Mouse (Mus musculus) embryonic facial prominence, embryonic 13.5 days (tissue): ENCODE measurements around the gene Rnf2. TPM values are rescaled to one million over a fixed set of nuclear protein-coding genes. Genes with fewer than 3 reads are reported as not detected.

Source experiments
- ATAC-seq: fragments of 200-750 bp; cut with Nextera tagmentation; 2 replicates; pipeline ENCODE4 v1.8.0; 2017; ENCODE audit warnings: low read depth; ENCODE audit not compliant: insufficient number of reproducible peaks, insufficient read depth, low FRiP score, low TSS enrichment
- H3K27ac ChIP-seq: fragments of 300-500 bp; sonication (generic); 2 replicates; pipeline ENCODE4 v1.5.1; 2015; ENCODE audit warnings: moderate library complexity, mild to moderate bottlenecking, inconsistent platforms
- H3K27me3 ChIP-seq: fragments of 300-500 bp; sonication (generic); 2 replicates; pipeline ENCODE4 v1.6.1; 2015; ENCODE audit warnings: mild to moderate bottlenecking, inconsistent platforms
- H3K36me3 ChIP-seq: fragments of 300-500 bp; sonication (generic); 2 replicates; pipeline ENCODE4 v1.6.1; 2015; ENCODE audit warnings: mild to moderate bottlenecking, inconsistent platforms
- H3K4me1 ChIP-seq: fragments of 300-500 bp; sonication (generic); 2 replicates; pipeline ENCODE4 v1.6.1; 2015; ENCODE audit warnings: inconsistent platforms
- H3K4me2 ChIP-seq: fragments of 300-500 bp; sonication (generic); 2 replicates; pipeline ENCODE4 v1.6.1; 2015; ENCODE audit warnings: moderate library complexity, mild to moderate bottlenecking, inconsistent platforms
- H3K4me3 ChIP-seq: fragments of 300-500 bp; sonication (generic); 2 replicates; pipeline ENCODE4 v1.5.1; 2015; ENCODE audit warnings: mild to moderate bottlenecking, inconsistent platforms
- H3K9ac ChIP-seq: fragments of 300-500 bp; sonication (generic); 2 replicates; pipeline ENCODE4 v1.6.1; 2015; ENCODE audit warnings: mild to moderate bottlenecking, inconsistent platforms
- H3K9me3 ChIP-seq: fragments of 300-500 bp; sonication (generic); 2 replicates; pipeline ENCODE4 v1.6.1; 2016; ENCODE audit warnings: inconsistent platforms
- WGBS: fragments of 180-500 bp; shearing (Covaris S2); methylation state at CpG from one replicate; pipeline ENCODE4 v1.1.7; 2015; ENCODE audit warnings: mixed read lengths; 5-methylcytosine and 5-hydroxymethylcytosine counted together
- polyA plus RNA-seq: library from polyadenylated mRNA; unstranded; fragments of >200 nt; fragmentation: Nextera tagmentation; extraction: Ambion mirVana; gene quantifications from 2 replicates; pipeline ENCODE4 v1.2.1, GENCODE M21; 2015

Rnf2 gene
- polyA plus RNA-seq = 103 and 108 TPM in 2 replicates

GRCm38 (mm10) chr1:151500531-151501361 lies at the start of gene Rnf2:
TSS of gene Rnf2 (minus strand) at chr1:151500955.
- 1% methylated on average over 77 of the region's 90 CpGs for WGBS
- ATAC-seq = peak; percentile 97
- H3K9ac ChIP-seq = peak within 1 kb of the TSS; percentile 99
- peak within 1 kb of the TSS; percentile 89 for H3K4me3 ChIP-seq
- no peaks in the 10 kb centered on the region for H3K27me3 ChIP-seq
- no peaks in the 10 kb centered on the region for H3K36me3 ChIP-seq
- H3K4me2 ChIP-seq = peak within 1 kb of the TSS; percentile 62
- no peaks in the 10 kb centered on the region for H3K9me3 ChIP-seq
- H3K4me1 ChIP-seq = peaks cover 21% of the 10 kb centered on the region
- peak within 1 kb of the TSS; percentile 98 for H3K27ac ChIP-seq

- WGBS = 48% methylated on average over 7 of the region's 7 CpGs
- ATAC-seq = no peak
- Histone ChIP-seq H3K27ac (no peak overlapping the region), H3K27me3 (no peaks in the 10 kb centered on the region), H3K4me3 (no peak overlapping the region), H3K4me1 (peaks cover 12% of the 10 kb centered on the region; the same call in 1 of the 2 replicates), H3K9ac (no peak overlapping the region), H3K9me3 (no peaks in the 10 kb centered on the region), H3K4me2 (no peak overlapping the region), H3K36me3 (no peaks in the 10 kb centered on the region)
Measured at GRCm38 (mm10) chr1:151549794-151550193, 49.0 kb upstream of the Rnf2 start.

DNA sequence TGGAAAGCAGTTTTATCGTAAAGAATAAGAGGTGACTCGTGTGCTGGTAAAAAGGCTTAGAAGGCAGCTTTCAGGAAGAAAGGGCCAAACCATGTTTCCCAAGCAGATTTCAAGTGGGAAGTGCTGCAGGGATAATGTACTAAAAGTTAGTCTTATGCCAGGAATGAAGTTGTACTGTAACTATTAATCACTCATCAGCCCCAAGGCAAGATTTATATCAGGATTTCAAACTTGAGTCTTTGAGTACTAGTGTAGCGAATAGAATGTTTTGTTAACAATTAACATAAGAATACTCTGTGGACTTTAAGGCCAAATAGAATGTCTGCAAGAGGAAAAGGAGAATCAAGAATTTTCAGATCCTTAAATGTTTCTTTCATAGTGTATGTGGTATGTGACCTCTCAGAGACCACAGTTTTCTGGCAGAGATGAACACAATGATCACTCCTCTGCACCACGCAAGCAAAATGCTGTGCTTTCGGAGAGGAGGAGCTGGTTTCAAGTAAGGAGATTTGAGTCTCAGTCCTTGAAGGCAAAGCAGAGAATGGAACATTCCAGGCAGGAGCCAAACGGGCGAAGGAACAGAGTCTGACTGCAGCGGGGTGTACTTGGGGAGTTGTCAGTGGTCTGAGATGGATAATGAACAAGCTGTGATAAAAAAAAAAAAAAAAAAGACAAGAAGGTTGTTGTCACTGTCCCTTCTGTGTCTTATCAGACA lies 48.3 kb upstream of the Rnf2 start:
- ATAC-seq = no peak
- Histone ChIP-seq H3K36me3 (no peaks in the 10 kb centered on the region), H3K9me3 (no peaks in the 10 kb centered on the region), H3K27ac (no peak overlapping the region), H3K9ac (no peak overlapping the region), H3K4me3 (no peak overlapping the region), H3K4me2 (no peak overlapping the region), H3K27me3 (no peaks in the 10 kb centered on the region), H3K4me1 (peaks cover 12% of the 10 kb centered on the region; the same call in 1 of the 2 replicates)
- WGBS = 62% methylated on average over 8 of the region's 8 CpGs

GRCm38 (mm10) chr1:151545571-151545970 lies 44.8 kb upstream of the Rnf2 start:
- Histone ChIP-seq H3K4me3 (no peak overlapping the region), H3K27me3 (no peaks in the 10 kb centered on the region), H3K9ac (no peak overlapping the region), H3K4me1 (0 out of 2 replicates have a peak, but pooled peaks cover 6% of the 10 kb centered on the region), H3K9me3 (no peaks in the 10 kb centered on the region), H3K4me2 (no peak overlapping the region), H3K27ac (no peak overlapping the region), H3K36me3 (no peaks in the 10 kb centered on the region)
- WGBS = 85% methylated on average over 7 of the region's 7 CpGs
- no peak for ATAC-seq

GRCm38 (mm10) chr1:151544581-151544980 lies 43.8 kb upstream of the Rnf2 start:
- H3K4me3 ChIP-seq = no peak overlapping the region
- H3K36me3 ChIP-seq = no peaks in the 10 kb centered on the region
- no peak overlapping the region for H3K27ac ChIP-seq
- no peak overlapping the region for H3K9ac ChIP-seq
- ATAC-seq = no peak
- 0 out of 2 replicates have a peak, but pooled peaks cover 1% of the 10 kb centered on the region for H3K4me1 ChIP-seq
- WGBS = 92% methylated on average over 3 of the region's 3 CpGs
- H3K4me2 ChIP-seq = no peak overlapping the region
- H3K9me3 ChIP-seq = no peaks in the 10 kb centered on the region
- no peaks in the 10 kb centered on the region for H3K27me3 ChIP-seq

DNA sequence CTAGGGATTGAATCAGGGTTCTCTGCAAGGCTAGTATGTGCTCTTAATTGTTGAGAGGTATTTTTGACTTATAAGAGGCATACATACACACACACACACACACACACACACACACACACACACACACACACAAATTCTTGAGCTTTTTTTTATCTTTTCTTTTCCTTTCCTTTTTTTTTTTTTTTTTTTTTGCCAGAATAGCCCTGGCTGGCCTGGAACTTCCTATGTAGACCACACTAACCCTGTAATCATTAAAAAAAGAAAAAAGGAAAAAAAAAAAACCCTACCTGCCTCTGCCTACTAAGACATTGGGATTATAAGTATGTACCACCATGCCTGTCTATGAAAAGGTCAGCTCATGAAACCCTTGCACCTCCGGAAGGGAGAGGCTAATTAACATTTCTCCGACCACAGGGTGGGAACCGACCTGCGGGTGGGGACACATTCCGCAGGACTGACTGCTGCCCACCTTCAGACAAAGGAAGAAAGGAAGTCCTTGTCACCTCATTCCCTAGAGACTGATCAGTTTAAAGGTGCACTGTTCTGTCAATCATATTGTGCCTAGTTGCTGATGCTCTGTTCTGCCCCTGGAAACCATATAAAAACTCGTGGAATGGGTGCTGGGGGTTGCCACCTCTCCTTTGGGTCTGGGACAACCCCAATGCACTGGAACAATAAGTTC lies 43.2 kb upstream of the Rnf2 start:
- Histone ChIP-seq H3K4me2 (no peak overlapping the region), H3K4me1 (no peaks in the 10 kb centered on the region), H3K9me3 (no peaks in the 10 kb centered on the region), H3K9ac (no peak overlapping the region), H3K36me3 (no peaks in the 10 kb centered on the region), H3K27me3 (no peaks in the 10 kb centered on the region), H3K27ac (no peak overlapping the region), H3K4me3 (no peak overlapping the region)
- no peak for ATAC-seq
- WGBS = 77% methylated on average over 6 of the region's 6 CpGs

DNA sequence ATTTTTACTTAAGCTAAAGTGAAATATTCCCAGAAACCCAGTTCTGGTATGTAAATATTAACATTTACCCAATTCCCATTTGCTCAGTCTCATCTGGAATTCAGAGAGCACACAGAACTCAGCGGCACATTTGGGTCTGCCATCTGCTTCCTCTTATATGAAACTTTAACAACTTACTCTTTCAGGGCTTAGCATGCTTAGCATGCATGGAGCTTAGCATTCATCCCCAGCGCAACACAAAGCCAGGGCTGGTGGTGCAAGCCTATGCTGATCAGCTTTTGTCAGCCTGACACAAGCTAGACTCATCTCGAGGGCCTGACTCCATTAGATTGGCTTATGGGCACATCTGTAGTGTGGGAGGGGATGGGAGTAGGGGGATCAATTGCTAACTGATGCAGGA lies 25.9 kb upstream of the Rnf2 start:
- 43% methylated on average over 3 of the region's 3 CpGs for WGBS
- Histone ChIP-seq H3K36me3 (no peaks in the 10 kb centered on the region), H3K4me3 (no peak overlapping the region), H3K9me3 (0 out of 2 replicates have a peak, but pooled peaks cover 8% of the 10 kb centered on the region), H3K27me3 (no peaks in the 10 kb centered on the region), H3K4me1 (0 out of 2 replicates have a peak, but pooled peaks cover 4% of the 10 kb centered on the region), H3K9ac (no peak overlapping the region), H3K4me2 (no peak overlapping the region), H3K27ac (peak overlapping the region; percentile 75)
- ATAC-seq = no peak

DNA sequence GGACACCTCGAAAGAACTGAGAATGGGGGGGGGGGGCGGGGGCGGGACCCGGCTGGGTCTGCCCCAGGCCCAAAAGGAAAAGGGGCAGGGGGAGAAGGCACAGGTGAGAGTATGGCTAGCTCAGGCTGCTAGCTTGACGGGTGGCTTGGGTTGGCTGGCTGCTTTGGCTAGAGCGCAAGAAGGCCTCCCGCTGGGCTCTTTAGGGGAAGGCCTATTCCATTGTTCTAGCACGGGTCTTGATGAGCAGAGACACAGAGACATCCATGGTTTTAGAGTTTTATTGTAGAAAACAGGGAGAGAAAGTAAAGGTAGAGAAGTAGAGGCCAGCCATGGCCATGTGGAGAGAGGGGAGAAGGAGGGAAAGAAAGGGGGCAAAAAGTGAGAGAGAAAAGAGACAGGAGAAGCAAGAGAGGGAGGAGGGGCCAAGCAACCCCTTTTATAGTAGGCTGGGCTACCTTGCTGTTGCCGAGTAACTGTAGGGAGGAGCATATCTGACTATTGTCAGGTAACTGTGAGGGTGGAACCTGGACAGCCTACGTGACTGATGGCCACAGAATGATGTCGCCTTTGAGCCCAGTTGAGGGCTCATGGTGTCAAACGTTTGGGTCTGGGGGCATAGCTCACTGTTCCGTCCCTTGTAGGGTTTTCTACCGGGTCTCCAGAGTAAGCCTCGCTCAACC lies 17.0 kb upstream of the Rnf2 start:
- H3K27me3 ChIP-seq = no peaks in the 10 kb centered on the region
- H3K4me3 ChIP-seq = no peak overlapping the region
- no peak overlapping the region for H3K9ac ChIP-seq
- no peak overlapping the region for H3K27ac ChIP-seq
- ATAC-seq = no peak
- WGBS = 81% methylated on average over 13 of the region's 15 CpGs
- no peaks in the 10 kb centered on the region for H3K36me3 ChIP-seq
- 0 out of 2 replicates have a peak, but pooled peaks cover 3% of the 10 kb centered on the region for H3K9me3 ChIP-seq
- no peak overlapping the region for H3K4me2 ChIP-seq
- H3K4me1 ChIP-seq = no peaks in the 10 kb centered on the region

DNA sequence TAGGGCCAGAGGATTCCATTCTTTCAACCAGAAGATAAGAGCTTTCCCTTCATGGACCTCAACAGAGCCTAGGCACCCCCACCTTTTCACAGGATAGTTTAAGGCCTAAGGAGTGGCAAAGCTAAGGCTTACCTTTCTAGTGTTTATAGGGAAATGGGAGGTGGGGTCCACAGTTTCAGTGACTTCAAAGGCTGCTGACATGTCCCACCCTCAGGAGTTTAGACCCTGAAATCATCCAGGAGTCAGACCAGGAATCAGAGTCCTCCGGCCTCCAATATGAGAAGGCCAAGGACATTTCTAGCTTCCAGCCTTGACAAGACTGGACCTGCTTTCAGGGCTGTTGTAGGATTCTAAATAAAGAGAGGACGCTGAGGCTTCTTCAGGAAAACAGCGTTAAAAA lies 16.1 kb upstream of the Rnf2 start:
- ATAC-seq = no peak
- no peak overlapping the region for H3K9ac ChIP-seq
- H3K27me3 ChIP-seq = no peaks in the 10 kb centered on the region
- 87% methylated on average over 3 of the region's 3 CpGs for WGBS
- H3K4me3 ChIP-seq = no peak overlapping the region
- no peaks in the 10 kb centered on the region for H3K36me3 ChIP-seq
- H3K9me3 ChIP-seq = no peaks in the 10 kb centered on the region
- no peak overlapping the region for H3K4me2 ChIP-seq
- no peaks in the 10 kb centered on the region for H3K4me1 ChIP-seq
- H3K27ac ChIP-seq = no peak overlapping the region

- H3K4me3 ChIP-seq = no peak overlapping the region
- WGBS = 83% methylated on average over 1 of the region's 1 CpGs
- H3K9me3 ChIP-seq = no peaks in the 10 kb centered on the region
- H3K27ac ChIP-seq = no peak overlapping the region
- no peak for ATAC-seq
- H3K27me3 ChIP-seq = no peaks in the 10 kb centered on the region
- H3K4me1 ChIP-seq = peaks cover 3% of the 10 kb centered on the region; the same call in 1 of the 2 replicates
- no peak overlapping the region for H3K4me2 ChIP-seq
- no peak overlapping the region for H3K9ac ChIP-seq
- H3K36me3 ChIP-seq = no peaks in the 10 kb centered on the region
Measured at GRCm38 (mm10) chr1:151515733-151516132, 15.0 kb upstream of the Rnf2 start.

GRCm38 (mm10) chr1:151514119-151514518 lies 13.4 kb upstream of the Rnf2 start:
- ATAC-seq = no peak
- WGBS = 67% methylated on average over 4 of the region's 4 CpGs
- Histone ChIP-seq H3K4me1 (peaks cover 3% of the 10 kb centered on the region; the same call in 1 of the 2 replicates), H3K27ac (no peak overlapping the region), H3K27me3 (no peaks in the 10 kb centered on the region), H3K9ac (no peak overlapping the region), H3K36me3 (no peaks in the 10 kb centered on the region), H3K4me2 (no peak overlapping the region), H3K9me3 (no peaks in the 10 kb centered on the region), H3K4me3 (no peak overlapping the region)
